Mouse (Mus musculus) monocyte, adult 2 months (primary cell): ENCODE measurements around the gene E130114P18Rik.

Experiments used
- DNase-seq, 2 experiments: peaks; one replicate each; pipeline ENCODE4 v3.0.0; 2022; ENCODE audit warnings: low spot score in 2 of 2, low read depth in 1 of 2

Gene E130114P18Rik

DNA sequence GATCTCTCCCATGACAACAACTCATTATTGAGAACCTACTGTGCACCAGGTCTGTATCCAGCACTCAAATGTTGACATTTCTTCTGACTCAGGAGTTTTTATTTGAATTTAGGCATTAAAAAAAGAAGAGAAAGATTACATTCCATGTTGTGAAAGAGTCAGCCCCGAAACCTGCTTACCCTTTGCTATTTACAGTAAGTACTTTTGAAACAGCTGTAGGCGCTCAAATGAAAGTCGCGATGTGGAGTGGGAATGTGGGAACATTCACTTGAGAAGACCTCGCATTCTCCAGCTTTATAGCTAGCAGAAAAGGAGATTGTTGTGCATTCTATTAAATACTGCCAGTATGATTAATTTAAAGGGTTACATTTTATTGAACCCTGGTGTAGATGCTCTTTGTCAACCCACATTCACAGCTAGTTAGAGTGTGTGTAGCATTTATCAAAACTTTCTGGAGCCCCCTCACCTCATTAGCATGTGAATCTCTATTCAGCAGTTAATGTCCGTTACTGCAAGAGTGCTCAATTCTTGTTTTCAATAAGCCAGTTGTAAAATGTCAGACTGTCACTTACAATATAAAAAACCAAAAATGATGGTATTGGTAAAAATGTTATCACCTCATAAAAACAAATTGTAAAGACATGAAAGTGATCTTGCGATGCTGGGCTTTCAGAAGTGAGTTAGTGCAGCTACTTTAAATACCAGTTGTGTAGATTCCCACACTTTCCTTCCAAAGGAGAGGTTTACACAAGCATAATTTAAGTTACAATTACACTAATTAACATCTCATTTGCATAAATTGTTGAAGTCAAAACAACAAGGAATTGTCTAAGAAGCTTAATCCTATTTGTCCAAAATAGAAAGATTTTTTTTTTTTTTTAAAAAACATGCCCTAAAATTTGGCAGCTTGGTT lies 28.3 kb upstream of the E130114P18Rik start:
- no peak for DNase-seq

DNA sequence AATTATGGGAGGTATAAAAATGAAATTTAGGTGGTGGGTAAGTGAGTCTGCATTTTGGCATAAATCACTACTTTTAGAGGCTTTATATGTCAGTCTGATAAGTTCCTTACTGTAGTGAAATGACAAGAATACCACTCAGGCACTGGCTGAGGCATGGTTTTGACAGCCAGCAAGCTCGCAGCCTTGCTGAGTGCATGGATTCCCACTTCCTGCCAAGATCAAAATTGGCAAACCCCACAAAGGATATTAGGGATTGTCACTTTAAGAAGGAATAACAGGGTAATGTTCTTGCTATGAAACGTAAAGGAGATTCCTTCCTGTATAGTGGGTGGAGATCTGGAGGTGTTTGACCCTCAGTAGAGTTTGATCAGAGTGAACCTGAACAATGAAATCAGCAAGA lies 27.4 kb upstream of the E130114P18Rik start:
- DNase-seq: no peak

DNA sequence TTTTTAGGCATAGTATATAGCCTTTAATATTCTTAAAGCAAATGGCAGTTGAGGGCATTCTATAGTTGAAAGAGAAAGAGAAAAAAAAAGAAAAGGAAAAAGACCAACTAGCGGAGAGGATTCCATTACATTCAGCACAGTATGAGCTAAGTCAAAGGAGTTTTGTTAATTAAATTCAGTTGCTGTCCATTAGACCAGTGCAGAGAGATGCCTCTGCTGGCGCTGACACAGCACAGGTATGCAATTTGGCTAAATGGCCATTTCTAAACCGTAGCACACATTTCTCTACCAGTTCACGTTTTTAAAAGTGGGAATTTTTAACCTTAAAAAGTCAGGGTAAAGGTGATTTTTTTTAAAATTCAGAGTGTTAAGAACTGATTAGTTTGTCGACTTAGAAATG lies 26.8 kb upstream of the E130114P18Rik start:
- DNase-seq: no peak

DNA sequence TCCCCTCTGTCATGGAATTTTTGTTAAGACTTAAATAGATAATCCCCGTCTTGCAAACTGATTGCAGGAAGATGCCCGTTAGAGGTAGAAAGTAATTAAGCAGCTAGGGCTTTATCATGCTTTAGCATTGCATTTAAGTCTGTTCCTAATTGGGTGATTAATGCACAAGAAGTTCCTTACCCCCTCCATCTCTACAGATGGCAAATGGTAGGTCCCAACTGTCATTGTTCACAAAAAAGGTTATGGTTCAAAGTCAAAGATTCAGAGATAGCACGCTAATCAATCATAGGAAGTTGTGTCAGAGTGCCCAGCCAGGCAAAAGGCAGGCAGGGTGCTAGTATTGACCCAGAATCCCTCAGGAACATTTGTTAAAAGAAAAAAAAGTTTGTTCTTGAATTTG lies 25.9 kb upstream of the E130114P18Rik start:
- no peak for DNase-seq

DNA sequence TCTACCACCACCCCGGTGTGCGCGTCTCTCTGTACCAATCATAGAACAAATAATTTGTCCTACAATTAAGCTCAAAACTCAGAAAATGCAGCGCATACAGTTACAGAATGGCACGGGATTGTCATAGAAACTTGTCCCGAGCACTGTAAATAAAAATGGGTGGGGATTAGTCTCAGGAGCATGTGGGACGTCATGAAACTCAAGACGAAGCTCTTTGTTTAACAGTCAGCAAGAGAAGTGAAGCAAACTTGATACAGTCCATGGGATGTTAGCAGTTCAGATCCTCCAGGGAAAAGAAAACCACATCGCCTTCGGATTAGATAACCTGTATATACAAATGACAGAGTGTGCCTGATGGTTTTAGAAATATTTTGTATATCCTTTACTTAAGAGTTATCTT lies 18.6 kb upstream of the E130114P18Rik start:
- no peak for DNase-seq

DNA sequence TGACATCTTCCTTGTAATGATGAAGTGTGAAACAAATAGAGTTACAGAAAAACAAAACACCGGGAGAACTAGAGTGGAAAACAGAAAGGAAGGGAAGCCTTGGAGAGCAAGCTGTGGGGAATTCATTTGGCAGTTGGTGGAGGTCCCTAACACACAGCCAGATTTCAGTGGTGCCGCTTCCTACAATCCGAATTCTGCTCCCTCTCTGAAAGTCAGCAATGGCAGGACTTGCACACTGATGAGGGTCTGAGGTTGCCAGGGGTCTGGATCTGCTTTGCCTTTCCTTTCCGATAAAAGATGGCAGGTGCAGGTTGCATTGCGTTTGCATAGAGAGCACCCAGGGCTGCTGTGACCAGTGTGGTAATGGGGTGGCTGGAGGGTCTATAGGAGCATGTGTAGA lies 18.1 kb upstream of the E130114P18Rik start:
- DNase-seq: no peak

DNA sequence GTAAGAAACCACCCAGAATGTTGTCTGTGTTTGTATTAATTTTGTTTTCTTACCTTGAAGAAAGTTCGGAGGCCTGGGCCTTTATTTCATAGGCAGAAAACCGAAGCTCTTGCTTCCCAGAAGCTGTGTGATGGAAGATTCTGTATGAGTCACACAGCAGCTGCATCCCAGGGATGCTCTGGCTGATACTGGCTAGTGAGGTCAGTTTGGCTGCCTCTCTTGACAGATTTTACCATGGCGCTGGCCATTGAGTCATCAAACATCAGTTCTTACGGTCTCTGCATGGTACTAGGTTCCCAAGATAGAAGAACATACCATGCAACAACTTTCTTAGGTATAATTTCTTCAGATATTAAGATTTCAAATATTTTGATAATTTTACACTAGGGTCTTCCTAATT lies 17.0 kb upstream of the E130114P18Rik start:
- no peak for DNase-seq

DNA sequence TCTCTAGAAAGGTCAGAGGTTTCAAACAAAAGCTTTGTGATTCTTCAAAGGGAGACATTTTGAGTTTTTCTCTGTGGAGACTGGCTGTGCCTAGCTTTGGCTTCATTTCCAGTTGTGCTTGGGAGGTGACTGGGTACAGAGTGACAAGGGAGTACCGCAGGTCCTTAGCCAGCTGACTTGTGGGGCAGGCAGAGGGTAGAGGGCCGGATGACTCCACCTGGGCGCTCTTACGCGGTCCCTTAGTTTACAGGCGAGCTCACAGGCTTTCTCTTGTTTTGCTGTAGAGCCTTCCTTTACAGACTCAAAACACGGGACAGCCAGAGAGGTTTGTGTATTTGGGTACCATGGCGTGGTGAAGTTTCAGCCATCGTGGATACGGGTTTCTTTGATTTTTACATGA lies 16.1 kb upstream of the E130114P18Rik start:
- no peak for DNase-seq

DNA sequence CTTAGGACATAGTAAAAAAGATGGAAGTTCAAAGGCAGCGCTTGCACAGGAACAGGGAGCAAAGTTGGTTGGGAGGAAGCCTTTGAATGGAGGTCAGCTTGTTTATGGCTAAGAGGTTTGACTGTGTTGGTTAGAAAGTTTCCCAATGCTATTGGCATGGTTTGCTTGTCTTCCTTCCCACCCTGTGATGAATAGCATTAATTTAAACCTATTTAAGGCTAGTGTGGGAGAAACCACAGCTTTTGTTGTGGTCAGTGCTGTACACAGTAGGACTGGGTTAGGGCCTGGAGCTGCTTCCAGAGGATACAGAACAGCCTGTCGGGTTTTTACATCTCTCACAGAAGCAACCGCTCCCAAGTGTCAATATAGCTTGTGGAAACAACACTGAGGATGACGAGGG lies 10.7 kb upstream of the E130114P18Rik start:
- no peak for DNase-seq

DNA sequence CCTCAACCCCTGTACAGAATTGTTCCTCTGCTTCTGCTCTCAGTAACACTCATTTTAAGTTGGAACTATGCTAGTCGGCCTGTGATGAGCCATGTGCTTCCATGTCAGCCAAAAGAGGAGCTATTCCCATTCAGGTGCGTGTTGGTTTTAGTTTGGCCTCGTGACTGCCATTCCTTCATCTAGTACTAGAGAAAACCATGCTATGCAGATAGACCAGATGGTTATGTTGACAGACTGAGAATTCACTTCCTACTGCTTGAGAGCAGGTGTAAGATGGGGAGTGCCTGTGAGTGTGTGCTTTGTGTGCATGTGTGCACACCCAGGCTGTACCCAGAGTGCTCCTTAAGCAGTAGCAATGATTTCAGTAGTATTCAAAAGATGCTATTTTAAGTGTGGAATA lies 9.6 kb upstream of the E130114P18Rik start:
- no peak for DNase-seq

DNA sequence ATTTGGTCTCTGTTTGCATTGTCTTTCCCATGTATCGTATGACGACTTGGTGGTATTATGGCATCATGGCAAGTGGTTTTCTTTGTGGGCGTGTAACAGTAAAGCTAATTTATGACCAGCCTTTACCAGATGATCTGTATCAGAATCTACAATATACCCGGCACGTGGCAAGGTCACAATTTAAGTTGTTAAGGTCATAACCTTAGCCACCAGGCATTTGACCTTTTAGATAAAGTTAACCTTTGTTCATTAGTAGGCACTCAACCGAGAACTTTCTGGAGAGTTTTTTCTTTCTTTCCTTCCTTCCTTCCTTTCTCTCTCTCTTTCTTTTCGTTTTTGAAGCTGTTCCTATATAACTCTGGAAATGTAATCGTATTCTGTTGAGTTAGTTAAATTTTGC lies 8.7 kb upstream of the E130114P18Rik start:
- no peak for DNase-seq

DNA sequence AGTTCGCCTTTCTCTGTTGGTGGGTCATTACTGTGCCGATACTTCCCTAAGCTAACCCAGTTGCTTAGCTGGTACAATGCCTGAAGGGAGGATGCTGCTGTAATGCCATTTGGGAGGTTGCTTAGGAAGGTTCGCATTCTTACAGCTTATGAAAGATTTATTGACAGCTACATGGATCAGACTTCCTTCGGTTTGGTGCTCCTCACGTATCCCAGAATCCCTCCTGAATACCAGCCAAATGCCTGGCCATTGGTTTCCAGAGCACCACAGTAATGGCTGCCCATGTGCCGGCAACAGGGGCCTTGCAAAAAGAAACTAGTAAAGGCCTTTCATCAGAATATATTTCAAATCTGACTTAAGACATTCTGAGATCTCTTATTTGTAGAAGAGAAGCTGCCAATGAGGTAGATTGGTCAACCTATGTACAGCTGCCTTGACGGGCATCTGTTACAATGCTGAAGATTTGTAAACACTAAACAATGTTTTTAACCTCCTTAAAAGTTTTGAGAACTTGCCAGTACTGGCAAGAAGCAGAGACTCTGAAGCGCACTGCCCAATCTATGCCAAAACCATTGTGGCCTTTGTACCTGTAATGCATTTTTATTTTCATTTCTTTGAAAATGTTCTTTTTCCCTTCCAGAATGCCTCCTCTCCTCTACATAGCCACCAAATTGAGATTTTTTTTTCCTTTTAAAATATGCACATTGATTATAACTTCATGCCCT lies 7.8 kb upstream of the E130114P18Rik start:
- no peak for DNase-seq

DNA sequence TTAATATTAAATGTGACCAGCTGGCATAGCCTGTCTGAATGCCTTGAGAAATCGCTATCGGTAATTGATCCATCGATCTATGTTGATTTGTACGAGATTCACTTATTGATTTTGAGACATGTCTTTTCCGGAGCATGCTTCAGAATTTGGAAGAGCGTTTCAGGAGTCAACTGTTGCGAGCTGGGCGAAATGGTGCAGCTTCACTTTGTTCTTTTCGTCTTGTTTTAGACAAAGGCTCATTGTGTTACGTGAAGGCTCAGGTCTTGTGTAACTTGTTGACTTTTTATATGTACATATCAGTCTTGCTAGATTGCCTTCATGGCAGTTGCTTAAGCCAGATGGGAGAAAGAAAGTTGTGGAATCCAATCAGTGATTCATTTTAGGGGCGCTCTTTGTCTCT lies 6.4 kb upstream of the E130114P18Rik start:
- DNase-seq: no peak

DNA sequence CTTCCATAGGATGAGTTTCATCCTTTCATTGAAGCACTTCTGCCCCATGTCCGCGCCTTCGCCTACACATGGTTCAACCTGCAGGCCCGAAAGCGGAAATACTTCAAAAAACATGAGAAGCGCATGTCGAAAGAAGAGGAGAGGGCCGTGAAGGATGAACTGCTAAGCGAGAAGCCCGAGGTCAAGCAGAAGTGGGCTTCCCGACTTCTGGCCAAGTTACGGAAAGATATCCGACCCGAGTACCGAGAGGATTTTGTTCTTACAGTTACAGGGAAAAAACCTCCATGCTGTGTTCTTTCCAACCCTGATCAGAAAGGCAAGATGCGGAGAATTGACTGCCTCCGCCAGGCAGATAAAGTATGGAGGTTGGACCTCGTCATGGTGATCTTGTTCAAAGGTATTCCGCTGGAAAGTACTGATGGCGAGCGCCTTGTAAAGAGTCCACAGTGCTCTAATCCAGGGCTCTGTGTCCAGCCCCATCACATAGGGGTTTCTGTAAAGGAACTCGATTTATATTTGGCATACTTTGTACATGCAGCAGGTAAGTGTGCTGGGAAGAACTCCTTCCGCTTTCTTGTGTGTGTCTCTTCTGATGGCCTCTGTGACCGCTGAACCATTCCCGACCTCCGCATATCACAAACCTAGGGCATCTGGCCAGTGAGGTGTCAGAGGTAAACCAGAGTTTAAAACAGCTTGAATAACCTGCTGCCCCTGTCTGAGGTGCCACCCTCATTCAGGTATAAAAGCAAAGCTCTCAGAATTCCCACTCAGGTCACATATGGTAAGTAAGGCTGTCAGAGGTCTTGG lies 5.4 kb upstream of the E130114P18Rik start:
- DNase-seq: no peak

DNA sequence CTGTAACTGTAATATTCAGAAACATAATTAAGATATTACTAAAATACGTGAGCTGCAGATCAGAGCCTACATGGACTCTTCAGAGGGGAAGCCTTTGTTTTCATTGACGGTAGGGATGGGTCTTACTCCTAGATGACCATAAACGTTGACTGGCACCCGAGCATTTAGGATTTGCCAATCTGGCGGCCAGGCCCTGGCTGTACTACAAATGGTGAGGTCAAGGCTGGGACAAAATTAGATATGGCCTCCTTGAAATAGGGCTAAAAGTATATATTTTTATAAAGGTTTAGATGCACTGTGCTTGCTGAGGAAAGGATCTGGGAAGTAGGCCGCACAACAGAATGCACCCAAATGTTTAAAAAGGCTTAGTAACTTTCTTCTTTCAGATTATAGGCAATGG lies 4.6 kb upstream of the E130114P18Rik start:
- DNase-seq: no peak

DNA sequence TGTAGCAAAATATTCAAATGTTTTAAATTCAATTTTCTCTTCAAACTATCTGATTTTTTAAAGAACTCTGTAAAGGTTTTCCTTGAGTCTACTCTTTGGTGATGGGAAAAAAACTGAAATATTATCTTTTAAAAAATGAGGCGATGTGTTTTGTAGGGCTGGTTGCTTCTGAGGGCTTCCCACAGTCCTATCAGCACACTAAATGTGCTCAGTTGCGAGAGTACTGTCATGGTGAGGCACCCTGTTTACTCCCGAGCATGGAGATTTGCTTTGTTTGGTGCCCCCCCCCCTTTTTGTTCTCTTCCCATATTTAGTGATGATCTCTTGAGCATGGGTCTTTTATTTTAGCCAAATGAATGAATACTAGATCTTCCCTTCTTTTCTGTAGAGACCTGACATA lies 4.2 kb upstream of the E130114P18Rik start:
- no peak for DNase-seq

DNA sequence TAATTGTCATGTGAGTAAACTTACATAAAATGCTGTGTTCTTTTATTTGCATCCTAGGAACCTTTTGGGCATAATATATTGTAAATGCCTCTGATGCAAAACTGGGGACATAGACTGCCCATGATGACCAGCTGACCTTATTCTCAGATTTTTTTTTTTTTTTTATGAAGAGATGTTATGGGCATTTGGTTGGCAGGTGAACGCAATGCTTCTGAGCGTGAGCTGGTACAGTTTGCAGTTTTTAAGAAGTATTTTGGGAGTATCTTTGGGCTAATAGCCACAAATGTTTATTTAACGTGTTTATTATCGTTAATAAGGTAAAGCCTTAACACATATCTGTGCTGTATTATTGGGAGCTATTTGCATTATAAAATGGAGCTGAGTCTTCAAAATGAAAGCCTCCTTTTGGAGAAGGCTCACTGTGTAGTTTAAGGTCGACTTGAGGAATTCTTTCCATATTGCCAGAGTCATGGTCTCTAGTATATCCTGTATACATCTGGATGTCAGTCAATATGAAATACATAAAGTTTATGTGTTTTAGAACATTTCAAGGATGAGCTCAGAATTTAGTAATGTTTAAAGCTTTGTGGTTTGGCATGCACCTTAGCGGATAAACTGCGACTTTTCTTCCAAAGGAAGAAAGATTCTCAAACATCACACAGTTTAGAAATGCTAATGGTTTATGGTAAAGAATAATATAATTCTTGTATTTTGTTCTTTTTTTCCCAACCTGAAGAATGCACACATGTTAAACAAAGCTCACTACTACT lies 3.0 kb upstream of the E130114P18Rik start:
- no peak for DNase-seq

DNA sequence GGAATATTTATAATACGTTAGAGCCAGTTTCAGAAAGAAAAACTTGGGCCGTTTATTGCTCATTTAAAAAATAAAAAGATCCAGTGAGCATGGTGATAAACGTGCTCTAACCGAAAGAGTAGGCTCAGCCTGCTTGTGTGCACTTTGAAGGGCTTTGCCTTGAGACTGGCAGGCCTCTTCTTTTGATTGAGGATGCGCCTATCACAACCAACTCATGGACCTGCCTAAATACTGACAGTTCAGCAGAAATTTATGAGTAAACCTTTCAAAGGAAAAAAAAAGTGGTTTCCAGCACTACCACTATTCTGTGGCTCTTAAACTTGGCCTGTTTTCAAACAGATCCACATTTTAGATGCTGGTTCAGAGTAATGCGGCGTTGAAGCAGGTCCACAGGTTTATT lies 2.1 kb upstream of the E130114P18Rik start:
- DNase-seq: no peak

DNA sequence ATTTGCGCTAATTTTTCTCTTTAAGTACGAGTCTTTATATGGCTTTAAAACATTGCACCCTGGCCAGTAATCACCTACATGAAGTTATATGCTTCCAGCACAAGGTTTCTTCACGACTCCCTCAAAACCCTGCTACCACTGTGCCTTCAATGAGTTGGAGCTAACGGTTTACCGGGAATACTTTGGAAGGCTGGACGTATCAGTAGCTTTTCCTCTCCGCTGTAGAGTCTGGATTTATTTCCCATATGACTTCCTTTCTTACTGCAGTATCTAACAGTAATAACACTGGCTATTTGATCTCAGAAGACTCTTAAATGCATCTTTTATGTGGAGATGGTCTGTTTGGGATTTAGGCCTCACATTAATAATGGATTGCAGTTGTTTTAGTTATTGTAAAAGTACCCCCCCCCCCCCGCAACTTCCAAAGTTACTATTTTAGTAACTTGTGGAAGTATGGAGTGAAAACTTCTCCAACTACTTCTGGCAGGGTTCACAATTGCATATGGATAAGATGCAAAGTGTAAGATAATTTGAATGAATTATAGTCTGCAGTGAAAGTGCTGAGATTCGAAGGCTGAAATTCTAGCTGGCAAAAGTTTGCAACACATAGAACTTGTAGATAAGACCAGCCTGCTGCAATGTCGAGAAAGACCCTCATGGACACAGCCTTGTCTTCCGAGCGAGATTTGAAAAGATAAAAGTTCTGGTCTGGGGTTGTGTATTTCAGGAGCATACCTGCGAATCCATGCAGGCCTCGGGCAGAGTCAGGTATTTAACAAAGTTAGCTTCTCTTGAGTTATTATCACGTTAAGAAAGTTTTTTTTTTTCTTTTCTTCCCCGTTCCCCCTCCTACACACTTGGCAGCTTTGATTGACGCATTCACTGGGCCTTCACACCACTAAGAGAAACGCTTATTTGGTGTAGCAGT lies 1.4 kb upstream of the E130114P18Rik start:
- DNase-seq: no peak
